Mouse (Mus musculus) lung, embryonic 16.5 days (tissue): ENCODE measurements at regions not wholly inside any gene's neighbourhood (a gene's known extent, or its start where the extent isn't known, plus 50 kb on each side); places are given as distances from the start of the nearest gene placed in this dataset.

ENCODE experiments used
- ATAC-seq: fragments of 200-750 bp; cut with Nextera tagmentation; 2 replicates; pipeline ENCODE4 v1.8.0; 2017; ENCODE audit warnings: low read depth, mild to moderate bottlenecking, moderate library complexity
- H3K27ac ChIP-seq: fragments of 300-500 bp; sonication (generic); 2 replicates; pipeline ENCODE4 v1.5.1; 2014; ENCODE audit warnings: mild to moderate bottlenecking, control low read depth, low read length
- H3K27me3 ChIP-seq: fragments of 300-500 bp; sonication (generic); 2 replicates; pipeline ENCODE4 v1.6.1; 2014; ENCODE audit warnings: low read depth, low read length, mixed read lengths; ENCODE audit not compliant: control insufficient read depth, insufficient read depth
- H3K36me3 ChIP-seq: fragments of 300-500 bp; sonication (generic); 2 replicates; pipeline ENCODE4 v1.6.1; 2014; ENCODE audit warnings: low read length; ENCODE audit not compliant: control insufficient read depth, insufficient read depth
- H3K4me1 ChIP-seq: fragments of 300-500 bp; sonication (generic); replicated peaks from 2 replicates; pipeline ENCODE4 v1.6.1; 2014; ENCODE audit warnings: low read length, mixed read lengths; ENCODE audit not compliant: control insufficient read depth, insufficient read depth
- H3K4me2 ChIP-seq: fragments of 300-500 bp; sonication (generic); 2 replicates; pipeline ENCODE4 v1.6.1; 2014; ENCODE audit warnings: low read depth, low read length, control low read depth
- H3K4me3 ChIP-seq: fragments of 300-500 bp; sonication (generic); 2 replicates; pipeline ENCODE4 v1.5.1; 2014; ENCODE audit warnings: mild to moderate bottlenecking, low read length, control low read depth
- H3K9ac ChIP-seq: fragments of 300-500 bp; sonication (generic); 2 replicates; pipeline ENCODE4 v1.6.1; 2014; ENCODE audit warnings: low read length, control low read depth
- H3K9me3 ChIP-seq: fragments of 300-500 bp; sonication (generic); 2 replicates; pipeline ENCODE4 v1.6.1; 2016; ENCODE audit warnings: low read length; ENCODE audit not compliant: control insufficient read depth
- WGBS: fragments of 180-500 bp; shearing (Covaris S2); extraction: QIAGEN DNeasy Blood & Tissue Kit; methylation state at CpG from one replicate; pipeline ENCODE4 v1.1.7; 2014; 5-methylcytosine and 5-hydroxymethylcytosine counted together

DNA sequence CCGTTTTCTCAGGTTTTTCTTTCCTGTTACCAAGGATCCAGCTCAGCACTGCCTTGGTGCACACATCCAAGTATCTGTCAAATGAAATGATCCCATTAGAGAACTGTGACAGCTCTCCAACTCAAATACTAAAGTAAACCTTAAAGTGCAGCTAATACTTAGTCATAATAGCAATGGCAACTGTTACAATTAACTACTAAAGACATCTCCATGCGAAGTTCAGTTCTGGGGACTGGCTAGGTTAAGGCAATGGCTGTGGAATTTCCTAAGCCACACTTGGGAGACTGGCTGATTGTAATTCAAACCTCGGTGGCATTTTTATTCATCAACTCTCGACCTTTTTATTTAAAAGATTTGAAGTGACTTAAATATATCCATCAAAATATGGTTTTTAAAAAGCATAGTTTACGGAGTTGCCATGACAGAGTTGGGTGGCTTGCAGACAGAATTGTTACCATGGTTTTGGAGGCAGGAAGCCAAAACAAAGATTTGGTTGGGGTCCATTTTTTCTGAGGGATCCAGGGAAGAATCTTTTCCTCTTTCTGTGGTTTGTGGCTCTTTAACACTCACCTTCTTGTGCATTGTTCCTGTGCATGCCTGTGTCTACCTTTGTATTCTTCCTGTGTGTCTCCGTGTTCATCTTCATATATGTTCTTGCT lies 143.3 kb upstream of the Nfe2l3 start:
- Histone ChIP-seq H3K9me3 (no peaks in the 10 kb centered on the region), H3K27ac (no peak overlapping the region), H3K36me3 (no peaks in the 10 kb centered on the region), H3K4me1 (peaks cover 4% of the 10 kb centered on the region; the same call in 1 of the 2 replicates), H3K4me3 (no peak overlapping the region), H3K27me3 (no peaks in the 10 kb centered on the region), H3K9ac (no peak overlapping the region), H3K4me2 (no peak overlapping the region)
- 63% methylated on average over 6 of the region's 6 CpGs for WGBS
- ATAC-seq = no peak

DNA sequence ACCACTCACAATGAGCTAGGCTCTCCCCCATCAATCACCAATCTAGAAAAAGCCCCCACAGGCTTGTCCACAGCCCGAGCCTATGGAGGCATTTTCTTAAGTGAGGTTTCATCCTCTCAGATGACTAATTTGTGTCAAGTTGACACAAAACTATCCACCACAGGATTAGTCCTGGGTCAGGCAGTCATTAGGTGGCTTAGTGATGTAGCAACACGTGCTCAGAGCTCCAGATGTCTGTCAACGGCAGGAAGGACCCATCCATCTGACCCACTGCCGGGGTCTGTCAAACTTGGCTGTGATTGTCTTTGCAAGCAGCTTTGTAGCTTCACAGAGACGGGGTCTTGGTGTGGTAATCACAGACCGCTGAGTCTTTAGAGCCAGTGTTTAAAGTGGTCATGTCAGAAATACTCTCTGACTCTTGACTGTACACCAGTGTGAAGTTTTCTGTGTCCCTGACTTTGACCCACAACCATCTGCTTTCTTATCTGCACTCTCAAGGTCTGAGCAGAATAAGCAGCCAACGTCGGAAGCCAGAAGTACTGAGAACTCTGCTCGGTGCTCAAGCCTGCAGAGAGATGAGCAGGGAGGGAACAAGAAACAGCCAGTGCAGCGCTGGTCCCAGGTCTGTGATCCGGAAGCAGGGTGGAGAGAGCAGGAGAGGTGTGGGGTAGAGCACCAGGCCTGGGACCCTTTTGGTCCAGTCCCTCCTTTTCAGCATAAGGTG lies 131.6 kb upstream of the Nfe2l3 start:
- no peak overlapping the region for H3K4me3 ChIP-seq
- no peaks in the 10 kb centered on the region for H3K9me3 ChIP-seq
- no peaks in the 10 kb centered on the region for H3K36me3 ChIP-seq
- no peak overlapping the region for H3K4me2 ChIP-seq
- H3K27ac ChIP-seq = no peak overlapping the region
- 54% methylated on average over 11 of the region's 11 CpGs for WGBS
- H3K9ac ChIP-seq = no peak overlapping the region
- no peaks in the 10 kb centered on the region for H3K27me3 ChIP-seq
- no peak for ATAC-seq
- no peaks in the 10 kb centered on the region for H3K4me1 ChIP-seq

DNA sequence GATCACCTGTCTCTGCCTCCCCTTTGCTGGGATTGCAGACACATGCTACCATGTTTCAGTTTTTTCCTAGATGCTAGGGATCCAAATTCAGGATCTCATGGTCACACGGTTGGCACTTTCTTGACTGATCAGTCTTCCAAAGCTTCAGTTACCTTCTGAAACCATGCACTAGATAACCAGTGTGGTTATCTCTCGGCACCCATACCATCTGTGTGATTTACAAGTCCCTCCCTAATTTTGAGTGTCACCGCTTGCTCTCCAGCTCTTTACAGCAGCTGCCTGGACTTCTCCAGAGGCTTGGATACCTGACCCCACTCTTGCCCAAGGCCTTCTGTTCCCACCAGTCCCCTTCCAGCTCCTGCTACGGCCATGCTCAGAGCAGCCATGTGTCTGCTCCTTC lies 130.6 kb upstream of the Nfe2l3 start:
- no peak overlapping the region for H3K9ac ChIP-seq
- ATAC-seq = no peak
- WGBS = 89% methylated on average over 4 of the region's 4 CpGs

DNA sequence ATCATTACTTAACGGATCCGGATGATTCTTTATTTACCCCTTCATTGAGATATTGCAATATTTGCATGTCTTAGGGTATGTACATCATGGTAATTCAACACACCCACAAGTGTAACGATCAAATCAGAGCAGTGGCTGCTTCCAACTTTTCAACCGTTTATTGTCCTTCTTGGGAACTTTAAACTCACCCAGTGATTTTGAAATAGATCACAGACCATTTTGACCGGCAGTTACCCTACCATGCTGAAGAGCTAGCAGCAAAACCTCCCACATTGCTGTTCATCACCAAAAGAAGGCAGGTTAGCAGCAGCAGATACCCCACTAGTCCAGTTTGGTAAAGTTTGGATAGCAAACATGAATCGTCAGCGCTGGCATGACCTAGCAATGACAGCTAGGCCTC lies 130.2 kb upstream of the Nfe2l3 start:
- no peak overlapping the region for H3K4me3 ChIP-seq
- H3K36me3 ChIP-seq = no peaks in the 10 kb centered on the region
- 93% methylated on average over 7 of the region's 7 CpGs for WGBS

More for the DNA sequence above, 130.6 kb upstream of the Nfe2l3 start:
- Histone ChIP-seq H3K27me3 (no peaks in the 10 kb centered on the region), H3K27ac (no peak overlapping the region), H3K4me3 (no peak overlapping the region), H3K9me3 (no peaks in the 10 kb centered on the region), H3K36me3 (no peaks in the 10 kb centered on the region), H3K4me1 (no peaks in the 10 kb centered on the region), H3K4me2 (no peak overlapping the region)

DNA sequence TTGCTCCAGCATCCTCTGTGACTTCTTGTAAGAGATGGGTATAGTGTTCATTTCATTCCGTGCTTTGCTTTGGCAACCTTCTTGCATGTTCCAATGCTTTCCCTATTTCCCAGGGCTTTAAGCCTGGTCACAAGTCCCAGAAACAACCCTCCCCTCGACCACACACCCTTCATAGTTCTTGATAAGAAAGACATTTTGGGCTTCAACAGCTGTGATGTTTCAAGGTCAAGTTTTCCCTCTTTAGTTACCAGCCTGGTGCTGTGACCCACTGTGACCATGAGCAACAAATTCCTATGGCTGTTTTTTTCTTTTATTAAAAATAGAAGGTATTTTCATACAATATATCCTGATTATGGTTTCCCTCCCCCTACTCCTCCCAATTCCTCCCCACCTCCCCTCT lies 114.1 kb upstream of the Nfe2l3 start:
- no peaks in the 10 kb centered on the region; the same call in 1 of the 2 replicates for H3K4me1 ChIP-seq
- 34% methylated on average over 2 of the region's 2 CpGs for WGBS
- H3K9ac ChIP-seq = no peak overlapping the region
- no peaks in the 10 kb centered on the region for H3K9me3 ChIP-seq
- ATAC-seq = peak; percentile 23; the same call in 1 of the 2 replicates
- no peaks in the 10 kb centered on the region for H3K27me3 ChIP-seq
- H3K4me3 ChIP-seq = no peak overlapping the region
- no peak overlapping the region for H3K27ac ChIP-seq
- H3K36me3 ChIP-seq = no peaks in the 10 kb centered on the region
- H3K4me2 ChIP-seq = no peak overlapping the region

More for the DNA sequence above, 130.2 kb upstream of the Nfe2l3 start:
- Histone ChIP-seq H3K9me3 (no peaks in the 10 kb centered on the region), H3K9ac (no peak overlapping the region), H3K4me1 (no peaks in the 10 kb centered on the region), H3K4me2 (no peak overlapping the region), H3K27ac (no peak overlapping the region), H3K27me3 (no peaks in the 10 kb centered on the region)
- ATAC-seq = no peak

DNA sequence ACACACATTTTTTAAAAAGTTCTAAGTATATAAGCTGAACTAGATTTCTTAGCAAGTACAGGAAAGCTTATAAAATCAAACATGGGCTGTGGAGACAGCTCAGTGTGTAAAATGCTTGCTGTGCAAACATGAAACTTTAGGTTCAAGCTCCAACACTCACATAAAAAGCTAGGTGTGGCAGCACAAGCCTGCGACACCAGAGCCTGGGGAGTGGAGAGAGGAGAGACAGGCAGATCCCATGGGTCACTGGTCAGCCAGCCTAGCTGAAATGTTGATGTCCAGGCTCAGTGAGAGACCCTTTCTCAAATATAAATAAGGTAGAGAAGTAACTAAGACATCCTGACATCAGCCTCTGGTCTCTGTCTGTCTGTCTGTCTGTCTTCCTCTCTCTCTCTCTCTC lies 112.5 kb upstream of the Nfe2l3 start:
- no peaks in the 10 kb centered on the region for H3K27me3 ChIP-seq
- no peaks in the 10 kb centered on the region; the same call in 1 of the 2 replicates for H3K4me1 ChIP-seq
- H3K36me3 ChIP-seq = no peaks in the 10 kb centered on the region
- no peak overlapping the region for H3K27ac ChIP-seq
- no peak overlapping the region for H3K4me2 ChIP-seq
- no peak overlapping the region for H3K9ac ChIP-seq
- H3K4me3 ChIP-seq = no peak overlapping the region
- ATAC-seq = no peak
- WGBS = 63% methylated on average over 1 of the region's 1 CpGs
- H3K9me3 ChIP-seq = no peaks in the 10 kb centered on the region

DNA sequence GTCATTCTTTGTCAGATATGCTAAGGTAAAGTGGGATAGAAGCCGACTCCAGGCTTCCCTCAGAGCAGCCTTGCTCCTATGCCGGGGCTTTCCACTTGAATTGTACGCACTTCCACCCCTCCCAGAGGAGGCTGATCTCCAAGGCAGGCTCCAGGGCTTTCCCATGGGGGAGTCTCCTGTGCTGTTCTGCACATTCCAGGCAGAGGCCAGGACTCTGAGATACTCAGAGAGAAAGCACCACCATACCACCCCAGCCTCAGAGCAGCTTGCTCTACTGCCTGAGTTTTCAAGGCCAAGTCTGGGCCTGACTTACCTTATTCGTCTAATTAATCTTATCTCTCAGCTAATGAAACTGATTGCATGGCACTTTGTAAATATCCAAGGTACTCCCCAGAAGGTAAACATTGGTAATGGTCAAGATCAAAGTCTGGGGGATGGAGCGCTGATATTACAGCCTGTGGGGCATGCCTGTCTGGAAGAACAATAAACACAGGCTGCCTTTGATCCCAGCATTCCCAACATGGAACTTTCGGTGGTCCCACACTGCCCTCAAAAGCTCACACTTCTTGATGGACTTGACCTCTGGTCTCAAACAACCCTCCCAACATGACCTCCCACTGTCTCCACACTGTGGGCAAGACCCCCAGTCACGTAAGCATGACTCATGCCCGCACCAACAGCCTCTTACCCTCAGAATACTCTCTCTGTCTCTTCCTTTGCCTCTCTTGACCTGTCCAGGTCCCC lies 111.6 kb upstream of the Nfe2l3 start:
- H3K27ac ChIP-seq = no peak overlapping the region
- ATAC-seq = no peak
- no peak overlapping the region for H3K4me2 ChIP-seq

DNA sequence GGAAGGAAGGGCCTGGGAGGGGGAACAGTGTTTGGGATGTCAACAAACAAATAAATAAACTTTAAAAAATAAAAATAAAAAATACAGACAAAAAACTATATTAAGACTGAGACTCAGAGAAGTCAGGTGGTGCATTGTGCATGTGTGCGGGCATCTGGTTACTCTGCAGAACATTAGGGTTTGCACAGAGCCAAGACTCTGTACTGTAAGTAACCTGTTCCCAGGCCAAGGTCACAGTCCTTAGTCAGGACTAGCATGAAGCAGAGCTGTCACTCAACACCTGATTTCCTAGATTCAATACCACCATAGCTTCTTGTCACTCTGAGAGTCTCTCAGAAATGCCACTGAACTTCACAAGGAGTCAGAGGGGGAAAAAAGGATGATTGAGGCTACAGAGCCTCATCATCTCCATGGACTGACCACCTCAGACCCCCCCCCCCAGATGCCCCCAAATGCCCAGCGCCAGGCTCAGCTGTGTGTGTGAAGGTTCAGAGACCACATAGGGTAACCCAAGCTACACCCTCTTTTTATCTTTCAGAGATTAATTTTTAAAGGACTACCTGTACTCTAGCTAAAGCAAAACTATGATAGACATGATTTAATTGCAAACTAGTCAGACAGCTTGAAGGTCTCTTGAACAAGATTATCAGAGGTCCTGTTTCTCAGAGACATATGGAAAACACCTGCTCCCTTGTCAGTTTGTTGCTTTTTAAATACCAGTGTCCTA lies 106.2 kb upstream of the Nfe2l3 start:
- Histone ChIP-seq H3K27ac (no peak overlapping the region), H3K9me3 (no peaks in the 10 kb centered on the region), H3K4me2 (no peak overlapping the region), H3K4me1 (no peaks in the 10 kb centered on the region), H3K4me3 (no peak overlapping the region), H3K36me3 (no peaks in the 10 kb centered on the region), H3K9ac (no peak overlapping the region), H3K27me3 (no peaks in the 10 kb centered on the region)
- ATAC-seq = no peak
- 78% methylated on average over 2 of the region's 2 CpGs for WGBS

More for the DNA sequence above, 111.6 kb upstream of the Nfe2l3 start:
- Histone ChIP-seq H3K27me3 (no peaks in the 10 kb centered on the region), H3K36me3 (no peaks in the 10 kb centered on the region), H3K9ac (no peak overlapping the region), H3K9me3 (no peaks in the 10 kb centered on the region), H3K4me1 (no peaks in the 10 kb centered on the region; the same call in 1 of the 2 replicates), H3K4me3 (no peak overlapping the region)
- 31% methylated on average over 8 of the region's 8 CpGs for WGBS
